Mouse (Mus musculus) layer of hippocampus, postnatal 10 days (tissue): Measurements from ENCODE around the gene Nubp1. TPM values are rescaled to one million over a fixed set of nuclear protein-coding genes. Genes with fewer than 3 reads are reported as not detected.

ENCODE experiments used
- DNase-seq, 2 experiments: peaks; one replicate each; pipeline ENCODE4 v3.0.0; 2021; ENCODE audit warnings: low spot score in 2 of 2
- total RNA-seq, 2 experiments: library from RNA; stranded (reverse); gene quantifications; 2 replicates each; pipeline ENCODE4 v1.2.3; 2021

Gene Nubp1
- total RNA-seq, 2 experiments from 2014 or later = 12.5 to 15.6 TPM

DNA sequence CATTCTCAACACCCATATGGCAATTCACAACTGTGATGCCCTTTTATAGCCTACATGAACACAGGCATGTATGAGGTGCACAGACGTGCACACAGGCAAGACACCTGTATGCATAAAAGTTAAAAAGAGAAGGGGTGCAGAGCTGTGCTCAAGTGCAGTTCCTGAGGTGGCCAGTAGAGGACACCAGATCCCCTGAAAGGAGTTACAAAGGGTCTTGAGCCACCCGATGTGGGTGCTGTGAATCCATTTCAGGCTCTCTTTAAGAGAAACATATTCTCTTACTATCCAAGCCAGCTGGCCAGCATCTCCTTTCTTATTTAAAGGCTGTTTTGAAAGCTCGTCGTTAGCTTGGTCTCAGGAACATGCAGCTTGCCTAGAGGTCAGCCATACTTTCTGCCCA lies 5.1 kb downstream of the Nubp1 start:
- no peak for DNase-seq

DNA sequence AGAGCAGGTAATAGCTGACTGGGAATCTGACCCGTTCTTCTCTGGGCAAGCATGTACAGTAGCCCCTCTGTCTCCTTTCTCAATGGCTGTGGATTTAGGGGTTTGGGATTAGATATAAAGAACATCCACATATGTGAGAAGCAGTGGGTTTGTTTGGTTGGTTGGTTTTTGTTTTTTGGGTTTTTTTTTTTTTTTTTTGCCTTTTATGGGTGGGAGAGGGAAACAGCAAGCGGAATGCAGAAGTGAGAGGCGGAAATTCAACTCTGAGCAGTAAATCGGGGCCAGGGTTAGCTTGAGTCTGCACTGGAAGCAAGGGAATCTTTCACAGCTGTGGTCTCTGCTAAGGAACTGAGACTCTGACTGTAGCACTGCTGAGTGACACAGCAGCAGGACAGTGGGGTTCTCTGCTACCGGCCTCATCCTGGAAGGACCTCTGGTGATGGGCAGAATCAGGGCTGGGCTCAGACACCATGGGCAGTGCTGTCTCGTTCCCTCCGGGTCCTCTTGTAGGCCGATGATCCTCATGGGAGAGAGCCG lies 6.0 kb downstream of the Nubp1 start:
- DNase-seq = no peak

DNA sequence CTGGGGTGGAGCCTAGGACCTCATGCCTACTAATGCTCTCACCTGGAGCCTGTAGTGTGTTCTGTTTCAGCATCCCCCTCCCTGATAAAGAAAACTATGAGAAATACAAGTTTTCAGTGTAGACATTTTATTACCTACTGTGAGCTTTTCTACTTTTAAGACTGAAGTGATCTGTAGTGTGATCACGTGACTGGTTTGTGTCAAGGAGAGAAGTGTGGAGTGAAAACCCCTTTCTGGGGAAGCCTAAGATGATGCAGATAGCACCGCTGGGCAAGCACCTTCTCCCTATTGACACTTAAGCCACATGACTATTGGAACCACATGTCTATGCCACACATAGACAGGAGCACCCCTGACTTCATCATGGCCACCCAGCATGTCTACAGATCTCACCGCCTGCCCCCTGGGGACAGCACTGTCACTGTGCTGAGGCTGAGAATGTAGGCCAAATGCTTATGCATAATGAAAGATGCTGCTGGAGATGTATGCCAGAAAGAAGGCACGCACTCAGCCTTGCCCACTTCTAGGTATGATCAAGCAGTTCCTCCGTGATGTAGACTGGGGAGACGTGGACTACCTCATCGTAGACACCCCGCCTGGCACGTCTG lies 8.8 kb downstream of the Nubp1 start:
- no peak for DNase-seq

DNA sequence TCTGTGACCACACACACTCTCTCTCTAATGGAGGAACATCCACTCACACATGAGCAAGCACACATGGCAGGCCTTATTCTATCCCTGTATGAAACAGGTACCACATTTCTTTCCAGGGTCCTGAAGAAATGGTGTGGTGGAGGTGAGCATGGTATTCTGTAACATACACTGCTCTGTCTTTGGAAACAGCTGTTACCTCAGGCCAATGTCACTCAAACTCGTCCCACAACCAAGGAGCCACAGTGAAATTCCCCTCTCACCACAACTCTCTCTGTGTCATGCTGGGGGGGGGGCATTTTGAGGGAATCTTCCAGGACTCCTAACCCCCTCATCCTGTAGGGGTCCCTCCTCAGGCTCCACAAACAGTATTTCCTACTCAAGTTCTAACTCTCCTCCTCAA lies 20.2 kb downstream of the Nubp1 start:
- DNase-seq = no peak

DNA sequence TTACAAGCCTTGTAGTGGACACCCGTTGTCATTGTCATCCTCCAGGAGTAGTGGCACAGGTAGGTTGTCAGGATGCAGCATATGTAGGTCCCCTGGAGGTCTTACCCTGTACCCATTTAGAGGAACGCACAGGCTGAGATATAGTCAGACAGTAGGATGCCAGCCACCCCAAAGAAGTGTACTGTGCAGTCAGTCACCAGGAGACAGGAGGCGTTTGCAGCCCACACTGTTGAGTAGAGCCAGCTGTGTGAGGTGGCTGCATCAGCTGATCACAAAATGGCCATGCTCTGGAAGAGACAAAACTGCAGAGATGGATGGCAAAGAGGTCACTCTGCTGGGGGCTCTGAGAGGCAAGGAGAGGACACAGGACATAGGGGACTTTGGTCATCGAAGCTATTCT lies 20.6 kb downstream of the Nubp1 start:
- no peak for DNase-seq

DNA sequence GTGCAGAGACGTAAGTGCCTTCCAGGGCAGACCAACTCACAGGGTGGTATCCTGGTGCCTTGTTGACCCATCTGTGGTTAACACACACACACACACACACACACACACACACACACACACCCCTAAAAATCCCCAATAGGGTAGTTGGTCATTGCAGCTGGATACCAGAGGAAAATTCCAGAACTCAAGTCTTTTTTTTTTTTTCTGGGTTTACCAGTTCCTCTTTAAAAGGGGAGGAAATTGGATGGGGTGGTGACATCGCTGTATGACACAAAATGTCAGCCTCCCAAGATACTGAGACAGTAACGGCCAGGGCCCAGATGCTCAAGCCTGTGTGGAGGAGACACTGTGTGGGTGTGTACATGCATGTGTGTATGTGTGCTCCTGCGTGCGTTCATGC lies 21.6 kb downstream of the Nubp1 start:
- no peak for DNase-seq

DNA sequence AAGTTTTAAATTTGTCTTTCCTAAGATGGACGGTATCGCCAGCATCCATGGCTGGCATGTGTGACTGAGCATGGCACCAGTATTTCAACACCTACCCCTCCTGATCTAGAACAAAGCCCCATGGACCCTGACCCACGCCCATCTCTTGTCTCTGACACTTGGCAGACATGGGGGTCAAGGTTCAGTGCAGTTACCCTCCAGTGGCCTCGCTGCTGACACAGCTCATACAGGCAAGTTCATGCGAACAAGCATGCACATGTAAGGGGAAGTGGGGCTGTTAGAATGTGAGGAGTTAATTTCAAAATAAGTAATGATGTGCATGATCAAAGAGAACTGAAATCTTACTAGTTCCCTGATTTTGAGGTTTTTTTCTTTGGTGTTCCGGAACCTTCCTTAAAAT lies 24.4 kb downstream of the Nubp1 start:
- DNase-seq = no peak

DNA sequence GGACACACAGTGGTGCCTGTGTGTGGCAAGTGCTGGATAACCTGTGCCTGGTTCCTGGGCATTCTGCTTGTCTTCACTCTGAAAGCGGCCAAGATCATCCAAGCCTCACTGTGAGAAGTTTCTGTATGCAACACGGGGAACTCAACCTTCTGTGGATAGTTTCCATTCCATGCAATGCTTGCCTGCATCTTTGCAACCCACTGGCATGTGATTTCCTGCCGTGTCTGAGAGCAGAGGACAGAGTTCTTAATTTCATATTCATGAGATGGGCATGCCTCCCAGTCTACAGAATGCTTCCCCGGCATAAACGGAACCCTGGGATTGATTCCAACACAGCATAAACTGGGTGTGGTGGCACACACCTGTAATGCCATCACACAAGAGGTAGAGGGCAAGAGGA lies 26.3 kb downstream of the Nubp1 start:
- no peak for DNase-seq

DNA sequence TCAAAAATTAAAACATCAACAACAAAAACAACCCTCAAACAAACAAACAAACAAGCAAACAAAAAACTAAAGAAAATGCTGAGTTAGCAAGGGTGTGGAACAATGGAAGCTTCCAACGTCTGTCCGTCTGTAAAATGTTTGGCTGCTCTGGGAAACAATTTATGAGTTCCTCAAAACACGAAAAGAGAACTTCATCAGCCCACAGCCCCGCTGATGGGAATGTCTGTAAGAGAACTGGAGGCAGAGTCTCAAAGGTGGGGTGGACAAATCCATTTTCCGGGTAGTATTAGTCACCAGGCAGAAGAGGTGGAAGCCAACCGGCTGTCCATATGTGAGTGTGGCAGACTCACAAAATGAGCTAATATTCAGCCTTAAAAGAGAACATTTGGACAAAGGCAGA lies 29.6 kb downstream of the Nubp1 start:
- no peak for DNase-seq

DNA sequence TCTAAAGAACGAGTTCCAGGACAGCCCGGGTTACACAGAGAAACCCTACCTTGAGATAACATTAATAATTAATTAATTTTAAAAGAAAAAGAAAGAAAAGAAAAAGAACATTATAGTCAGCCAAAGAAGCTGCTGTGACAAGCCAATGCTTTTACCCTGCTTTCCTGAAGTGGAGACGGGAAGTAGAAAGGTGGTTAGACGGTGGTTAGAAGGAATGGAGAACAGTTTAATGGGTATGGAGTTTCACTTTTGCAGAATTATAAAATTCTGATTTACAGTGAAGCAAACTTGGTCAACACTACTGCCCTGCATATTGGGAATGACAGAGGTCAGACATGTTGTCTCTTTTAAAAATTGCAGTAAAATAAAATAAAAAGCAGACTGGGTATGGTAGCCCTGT lies 30.0 kb downstream of the Nubp1 start:
- DNase-seq = no peak

DNA sequence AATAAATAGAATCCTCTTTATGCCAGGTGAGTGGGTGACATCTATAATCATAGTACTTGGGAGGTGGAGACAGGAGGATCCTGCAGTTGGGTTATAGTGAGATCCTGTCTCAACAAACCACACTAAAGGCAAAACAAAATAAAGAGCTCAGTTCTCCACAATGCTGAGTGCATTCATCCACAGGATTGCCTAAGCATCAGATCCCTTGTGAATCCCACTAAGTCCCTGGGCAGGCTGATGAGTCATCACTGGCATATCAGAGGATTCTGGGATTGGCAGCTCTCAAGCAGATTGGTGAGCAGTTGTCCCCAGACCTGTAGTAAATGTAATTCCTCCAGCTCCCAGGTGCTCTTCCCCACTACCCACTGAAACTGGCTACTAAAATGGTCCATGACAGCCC lies 32.0 kb downstream of the Nubp1 start:
- DNase-seq = no peak

DNA sequence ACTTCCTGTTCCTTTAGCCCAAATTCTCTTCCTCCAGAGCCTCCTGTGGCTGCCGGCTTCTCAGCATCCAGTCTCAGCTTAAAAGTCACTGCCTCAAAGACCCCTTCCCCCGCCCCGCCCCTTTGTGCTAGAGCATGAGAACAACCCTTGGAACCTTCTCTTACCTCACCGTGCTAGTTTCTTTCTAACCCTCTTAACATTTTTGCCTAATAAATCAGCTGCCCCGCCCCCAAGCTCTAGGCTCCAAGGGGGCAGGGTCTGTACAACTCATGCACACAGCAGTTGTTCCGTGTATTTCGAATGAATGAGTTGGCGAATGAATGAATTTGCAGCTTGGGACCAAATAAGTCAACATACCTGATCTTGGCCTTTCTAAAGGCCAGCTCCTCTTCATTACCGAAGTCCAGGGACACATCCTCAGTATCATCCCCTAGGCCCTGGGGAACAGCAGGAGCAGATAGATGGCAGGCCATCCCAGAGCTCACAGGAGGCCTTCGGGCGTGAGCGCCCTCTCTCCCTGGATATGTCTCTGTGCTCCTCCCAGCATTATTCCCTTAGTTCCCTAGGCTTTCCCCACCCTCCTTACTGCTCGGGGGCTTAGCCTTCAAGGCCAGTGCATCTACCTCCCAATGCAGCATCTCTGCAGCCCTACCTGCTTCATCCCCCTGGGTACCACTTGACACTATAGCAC lies 35.0 kb downstream of the Nubp1 start:
- DNase-seq = no peak

DNA sequence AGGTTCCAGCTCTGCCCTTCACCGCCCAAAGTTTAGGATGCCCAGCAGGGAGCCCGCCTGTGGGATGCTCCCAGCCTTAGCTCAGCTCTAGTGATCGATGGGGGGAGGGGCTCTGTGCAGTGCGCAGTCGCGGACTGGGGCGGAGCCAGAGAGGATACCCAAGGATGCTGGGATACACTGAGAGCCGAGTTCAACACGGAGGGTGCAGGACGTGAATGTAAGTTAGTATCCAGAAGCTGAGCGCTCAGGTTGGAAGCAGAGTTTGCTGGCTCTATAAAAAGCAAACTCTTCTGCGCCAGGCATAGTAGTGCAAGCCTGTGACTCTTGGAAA lies 35.5 kb downstream of the Nubp1 start, which contains the start of gene Tvp23a:
Gene Tvp23a, minus strand, starts transcription at position 99 of the 331 bp plus-strand sequence.
- DNase-seq = peak; percentile 84 to 90

DNA sequence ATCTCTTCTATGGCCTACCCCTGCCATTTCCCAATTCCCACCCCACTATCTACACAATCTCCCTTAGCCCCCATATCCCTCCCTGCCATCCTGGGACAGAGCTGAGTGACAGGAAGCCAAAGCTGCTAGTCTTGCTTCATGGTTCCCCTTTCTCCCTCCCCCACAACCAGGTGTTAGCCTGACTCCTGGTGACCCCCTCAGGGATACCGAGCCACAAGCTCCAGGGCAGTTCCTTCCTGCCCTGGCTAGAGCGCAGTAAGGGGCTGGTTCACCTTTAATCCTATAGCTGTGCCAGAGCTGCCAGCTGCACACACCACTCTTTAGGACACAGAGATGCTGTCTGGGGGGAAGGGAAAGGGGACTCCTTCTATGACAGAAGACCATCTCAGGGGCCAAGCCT lies 36.0 kb downstream of the Nubp1 start:
- no peak for DNase-seq

DNA sequence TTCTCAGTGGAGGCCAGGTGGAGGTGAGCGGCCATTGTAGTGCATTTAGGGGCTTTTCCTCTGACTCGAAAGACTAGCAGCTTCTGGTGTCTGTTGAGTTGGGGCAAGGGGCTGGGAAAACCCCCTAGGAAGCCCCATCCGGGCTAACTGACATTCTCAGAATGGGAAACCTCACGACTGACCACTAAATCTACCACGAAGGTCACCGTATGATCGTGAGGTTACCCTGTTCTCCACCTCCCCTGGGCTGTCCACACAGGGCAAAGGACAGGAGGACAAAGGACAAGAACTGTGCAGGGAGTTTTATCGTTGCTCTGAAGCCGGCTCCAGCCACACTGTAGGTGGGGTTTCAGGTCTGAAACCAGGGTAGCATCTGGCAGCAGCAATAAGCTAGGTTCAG lies 37.2 kb downstream of the Nubp1 start:
- DNase-seq = no peak

DNA sequence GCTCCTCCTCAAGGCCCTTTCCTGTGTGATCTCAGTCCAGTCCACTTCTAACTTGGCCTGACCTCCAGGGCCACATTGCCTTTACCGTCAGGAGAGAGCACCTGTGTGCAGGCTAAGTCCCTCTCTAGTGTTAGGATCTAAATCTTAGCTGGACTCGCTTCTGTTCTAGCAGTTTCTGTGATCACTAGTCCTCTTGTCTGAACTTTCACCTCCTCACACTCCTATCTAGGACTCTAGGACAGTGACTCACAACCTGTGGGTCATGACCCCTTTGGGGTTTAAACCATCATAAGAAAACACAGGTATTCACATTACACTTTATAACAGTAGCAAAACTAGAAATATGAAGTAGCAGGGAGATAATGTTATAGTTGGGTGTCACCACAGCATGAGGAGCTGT lies 40.2 kb downstream of the Nubp1 start:
- no peak for DNase-seq

DNA sequence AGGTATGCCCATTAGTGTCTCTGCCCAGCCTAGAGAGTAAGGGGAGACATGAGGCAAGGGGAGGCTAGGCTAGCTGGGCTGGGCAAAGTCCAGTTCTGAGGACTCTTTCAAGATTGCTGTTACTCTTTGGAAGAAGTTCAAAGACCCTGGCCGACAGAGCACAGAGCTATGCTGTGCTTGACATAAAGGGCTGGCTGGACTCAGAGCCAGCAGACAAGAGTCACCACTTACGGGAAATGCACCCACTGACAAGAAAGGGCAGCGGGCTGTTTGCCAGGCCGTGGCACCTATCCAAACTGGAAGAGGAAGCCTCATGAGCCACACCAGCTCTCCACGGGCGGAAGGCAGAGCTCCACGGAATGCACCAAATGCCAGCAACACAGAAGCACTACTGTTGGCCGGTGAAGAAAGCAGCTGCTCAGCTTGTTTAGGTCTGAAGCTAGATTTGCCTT lies 40.7 kb downstream of the Nubp1 start:
- DNase-seq = peak; percentile 86 to 88

DNA sequence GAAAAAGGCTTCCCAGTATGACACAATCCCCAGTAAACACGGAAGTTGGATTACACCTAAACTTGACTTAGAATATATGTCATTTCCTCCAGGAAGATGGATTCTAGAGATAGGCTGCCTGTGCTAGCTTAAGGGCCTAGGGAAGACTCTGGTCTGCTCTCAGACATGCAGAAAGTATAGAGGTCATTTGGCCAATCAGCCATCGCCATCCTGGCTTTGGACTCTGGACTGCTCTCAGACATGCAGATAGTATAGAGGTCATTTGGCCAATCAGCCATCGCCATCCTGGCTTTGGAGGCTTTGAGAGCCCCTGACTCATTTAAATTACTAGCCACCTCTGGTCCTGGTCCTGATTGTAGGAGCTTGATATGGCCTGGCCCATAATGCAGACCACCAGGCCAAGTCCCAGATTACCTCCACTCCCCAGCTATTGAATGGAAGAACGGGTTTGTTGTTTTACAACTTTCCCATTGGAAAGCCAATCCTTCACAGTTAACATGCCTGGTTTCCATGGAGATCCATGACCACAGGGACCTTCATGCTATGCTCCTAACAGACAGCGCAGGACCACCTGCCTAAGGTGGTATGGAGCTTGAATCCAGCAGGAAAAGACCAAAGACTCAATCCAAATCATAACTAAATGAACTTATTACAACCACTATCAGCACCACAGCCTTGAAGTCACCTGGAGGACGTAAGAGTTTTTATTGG lies 42.3 kb downstream of the Nubp1 start:
- no peak for DNase-seq

DNA sequence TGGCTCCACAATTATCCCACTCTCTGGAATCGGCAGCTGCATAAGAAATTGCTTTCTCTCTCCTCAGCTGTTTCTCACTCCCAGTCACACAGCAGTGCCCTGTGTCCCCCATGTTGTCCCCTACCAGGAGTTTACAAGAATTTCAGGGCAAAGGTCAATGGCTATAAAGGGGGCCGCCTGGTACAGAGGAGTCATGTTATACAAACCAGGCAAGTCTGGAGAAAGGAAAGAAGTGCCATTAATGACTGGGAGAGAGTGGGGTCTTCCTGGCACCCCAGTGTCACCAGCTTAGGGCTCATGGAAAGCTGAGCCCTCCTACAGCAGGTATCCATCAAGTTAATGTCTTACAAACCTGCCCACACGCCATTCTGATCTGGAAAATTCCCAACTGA lies 42.8 kb downstream of the Nubp1 start:
- no peak for DNase-seq

DNA sequence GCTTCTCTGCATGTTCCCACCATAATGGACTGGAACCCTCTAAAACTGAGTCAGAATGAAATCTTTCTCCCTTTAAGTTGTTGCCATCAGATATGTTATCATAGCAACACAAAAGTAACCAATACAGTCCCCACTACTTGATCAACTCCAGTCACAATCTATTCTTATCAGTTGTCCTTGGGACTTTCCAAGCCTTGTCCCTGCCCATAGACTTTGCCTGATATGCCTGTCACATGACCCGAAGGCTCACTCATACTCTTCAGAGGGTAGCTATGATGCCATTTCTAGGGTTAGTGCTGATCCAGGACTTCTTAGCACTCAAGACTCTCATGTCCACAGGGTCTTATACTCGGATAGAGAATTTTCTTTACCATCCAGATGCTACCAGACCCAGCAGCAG lies 48.4 kb downstream of the Nubp1 start:
- DNase-seq = no peak

DNA sequence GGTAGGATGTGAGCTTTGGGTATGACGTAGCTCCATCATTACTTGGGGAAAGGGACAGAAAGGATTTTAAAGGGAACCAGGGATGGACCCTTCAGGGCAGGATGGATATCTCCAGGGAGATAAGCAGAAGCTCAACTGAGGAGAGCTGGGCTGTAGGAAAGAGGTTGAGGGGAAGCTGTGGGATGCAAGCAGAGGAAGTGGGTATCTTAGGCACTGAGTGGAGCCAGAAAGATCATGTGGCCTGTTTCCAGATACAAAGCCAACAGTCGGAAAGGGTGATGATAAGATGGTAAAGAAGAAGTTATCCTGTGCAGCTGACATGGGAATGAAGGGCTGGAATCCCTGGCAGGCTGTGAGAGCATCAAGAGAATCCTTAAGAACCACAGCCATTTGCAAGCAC lies 49.4 kb downstream of the Nubp1 start:
- no peak for DNase-seq

DNA sequence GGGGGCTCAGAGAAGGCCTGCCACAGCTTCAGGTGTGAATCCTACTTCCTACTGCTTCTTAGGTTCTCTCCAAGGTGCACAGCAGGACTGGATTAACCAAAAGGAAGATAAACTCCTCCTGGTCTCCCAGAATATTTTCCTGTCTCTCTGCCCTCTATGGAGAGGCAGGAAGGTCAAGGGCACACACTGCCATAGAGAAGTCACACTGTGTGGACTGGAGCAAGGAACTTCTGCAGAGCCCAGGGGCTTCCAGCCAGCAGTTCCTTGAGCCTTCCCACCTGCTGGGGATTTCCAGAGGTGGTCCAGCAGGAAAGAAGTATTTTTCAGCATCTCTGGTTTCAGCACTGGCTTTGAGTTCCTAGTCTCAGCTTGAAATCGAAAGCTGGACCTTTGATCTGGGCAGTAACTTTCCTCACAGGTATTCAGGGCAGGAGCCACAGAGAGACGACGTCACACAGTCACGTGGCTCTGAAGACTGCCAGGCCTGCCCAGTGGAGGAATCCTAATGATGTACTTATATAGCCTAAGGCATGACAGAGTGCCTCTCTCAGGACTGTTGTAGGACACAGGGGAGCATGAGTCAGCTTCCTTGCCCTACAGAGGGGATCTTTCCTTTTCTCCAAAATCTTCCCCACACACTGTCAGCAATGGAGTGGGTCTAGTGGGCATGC lies 53.4 kb downstream of the Nubp1 start:
- no peak for DNase-seq
